In the genomic region with DNA sequence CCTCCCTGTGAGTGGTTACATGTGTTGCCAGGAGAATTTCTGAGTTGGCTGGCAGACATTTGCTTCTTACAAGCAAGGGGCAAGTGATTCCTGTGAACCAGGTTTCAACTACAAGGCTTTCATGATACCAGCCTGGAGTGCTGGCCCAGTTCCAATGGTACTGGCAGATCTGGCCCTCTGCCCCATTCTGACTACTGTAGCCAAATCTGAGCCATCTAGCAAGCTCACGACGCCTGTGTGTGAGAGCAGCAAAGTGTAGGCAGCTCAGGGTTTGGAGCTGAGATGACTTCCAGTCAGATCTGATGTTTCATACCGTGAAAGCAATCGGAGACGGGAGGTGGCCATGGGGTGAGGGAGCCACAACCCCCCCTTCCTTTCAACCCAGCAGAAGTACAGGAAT, we compare ENCODE assay signal across 11 mouse cellular contexts. TPM values are rescaled to one million over a fixed set of nuclear protein-coding genes. Genes with fewer than 3 reads are reported as not detected.
A peak's percentile ranks its signal among the peaks of the same experiment; 100 is the strongest.
DNase-seq lines count a peak whose midpoint lies in the region; ATAC-seq and TF ChIP-seq lines count a peak whose summit lies in the region.
"Had no signal": no experiment of that assay in that cellular context is flagged by ENCODE, and none has a peak within 500 bp of the region (broad histone marks: within the 10 kb centered on the region; RNA-seq: fewer than 3 reads in every experiment).

No protein-coding gene starts in this region.

- H3K36me3 ChIP-seq in liver, postnatal 0 days (replicated peaks; ENCODE audit: insufficient read depth, low read length): peaks cover 47% of the 10 kb centered on the region
- peaks cover 27% of the 10 kb centered on the region for H3K36me3 ChIP-seq in liver, embryonic 11.5 days (ENCODE audit: control insufficient read depth, insufficient read depth, low read length)

- H3K27me3 ChIP-seq in liver, postnatal 0 days (ENCODE audit: insufficient read depth, low read length): no peaks in the 10 kb centered on the region
- no peaks in the 10 kb centered on the region for H3K27me3 ChIP-seq in liver, embryonic 11.5 days (replicated peaks; ENCODE audit: control insufficient read depth, insufficient read depth, low read length)
- H3K27me3 ChIP-seq: CH12.LX; liver, embryonic 15.5 days had no signal

- 75% methylated on average over 5 of the region's 5 CpGs for WGBS in liver, postnatal 0 days (ENCODE audit: insufficient replicate concordance)
- 94% methylated on average over 5 of the region's 5 CpGs for WGBS in liver, embryonic 11.5 days

- ATAC-seq in liver, postnatal 0 days: no peak
- no peak for ATAC-seq in liver, embryonic 11.5 days (replicated peaks; ENCODE audit: low FRiP score)
- ATAC-seq: midbrain, embryonic 16.5 days had no signal

- no peak for TF ChIP-seq EP300 in liver, postnatal 0 days (IDR thresholded peaks at IDR 0.05; ENCODE audit: low read depth)

- TF ChIP-seq CTCF in liver, postnatal 0 days (IDR thresholded peaks at IDR 0.05; ENCODE audit: low read depth): no peak

- H3K4me3 ChIP-seq in liver, postnatal 0 days (ENCODE audit: low read depth, low read length): no peak overlapping the region
- H3K4me3 ChIP-seq in liver, embryonic 11.5 days (ENCODE audit: low read depth, low read length): no peak overlapping the region
- H3K4me3 ChIP-seq: liver, embryonic 15.5 days had no signal

- H3K9me3 ChIP-seq in liver, postnatal 0 days (ENCODE audit: low read length): no peaks in the 10 kb centered on the region
- H3K9me3 ChIP-seq in liver, embryonic 11.5 days (ENCODE audit: control insufficient read depth, low read length): no peaks in the 10 kb centered on the region
- H3K9me3 ChIP-seq: liver, embryonic 15.5 days had no signal

- no peak overlapping the region for H3K9ac ChIP-seq in liver, postnatal 0 days (replicated peaks)
- H3K9ac ChIP-seq in liver, embryonic 11.5 days (ENCODE audit: low read depth, low read length): no peak overlapping the region
- H3K9ac ChIP-seq: liver, embryonic 15.5 days had no signal

- no peak overlapping the region for H3K27ac ChIP-seq in liver, postnatal 0 days (ENCODE audit: low read depth)
- no peak overlapping the region for H3K27ac ChIP-seq in liver, embryonic 11.5 days (ENCODE audit: low read depth, low read length)
- H3K27ac ChIP-seq: liver, embryonic 15.5 days had no signal

- peak; percentile 9 to 13 for DNase-seq in heart, adult 18-20 months
- no peak for DNase-seq in heart, postnatal 36 days
- DNase-seq in liver, postnatal 0 days: peak; percentile 25
- DNase-seq in liver, embryonic 11.5 days (ENCODE audit: low spot score): no peak
- peak; percentile 89 for DNase-seq in brain, adult 2 months (ENCODE audit: low read depth, low spot score)
- DNase-seq in cerebellum, postnatal 36 days: peak; percentile 69 to 74
- no peak for DNase-seq in embryo, embryonic 10.5 days (ENCODE audit: low spot score)
- DNase-seq: embryo, embryonic 11 days had no signal

- intact Hi-C loops in heart, postnatal 36 days (cut with DNase I): no loop called here

- no peaks in the 10 kb centered on the region for H3K4me1 ChIP-seq in liver, postnatal 0 days (ENCODE audit: insufficient read depth)
- no peaks in the 10 kb centered on the region for H3K4me1 ChIP-seq in liver, embryonic 11.5 days (replicated peaks; ENCODE audit: control insufficient read depth, insufficient read depth, low read length)
- H3K4me1 ChIP-seq: liver, embryonic 15.5 days had no signal

- no peak overlapping the region for H3K4me2 ChIP-seq in liver, postnatal 0 days (ENCODE audit: low read depth, low read length)
- no peak overlapping the region for H3K4me2 ChIP-seq in liver, embryonic 11.5 days
- H3K4me2 ChIP-seq: liver, embryonic 15.5 days had no signal

RNA-seq across cellular contexts. Expression of a gene that starts 8.8 kb away (rescaled TPM):
- 1 to 10 TPM; 7.6 to 9.7 TPM for total RNA-seq in heart, adult 18-20 months (2021)
- 10 to 100 TPM in 1 of 2 experiments, 1 to 10 TPM in 1; 8.5 to 11.1 TPM for total RNA-seq in heart, postnatal 36 days (2021)
- 10.7 and 11.2 TPM in 2 replicates for polyA plus RNA-seq in liver, postnatal 0 days (2015; fragmentation: Nextera tagmentation; extraction: Ambion mirVana)
- 43.6 and 50.6 TPM in 2 replicates for polyA plus RNA-seq in liver, embryonic 11.5 days (2014; fragmentation: Nextera tagmentation; extraction: Ambion mirVana)

RNA-seq across cellular contexts. Expression of a gene that starts 34.6 kb away (rescaled TPM):
- total RNA-seq in heart, adult 18-20 months (2021): 10 to 100 TPM; 12.9 to 13.3 TPM
- 1 to 10 TPM; 8.9 to 9.3 TPM for total RNA-seq in heart, postnatal 36 days (2021)
- polyA plus RNA-seq in liver, postnatal 0 days (2015; fragmentation: Nextera tagmentation; extraction: Ambion mirVana): 0.57 and 0.58 TPM in 2 replicates
- polyA plus RNA-seq in liver, embryonic 11.5 days (2014; fragmentation: Nextera tagmentation; extraction: Ambion mirVana): 0.67 and 1.2 TPM in 2 replicates

Comparison
In these comparisons a context has a peak if more than half of its experiments do, and no peak if none do; other contexts are left out.
1. DNase-seq: peak in heart, adult 18-20 months (2 of 2), liver, postnatal 0 days (single experiment), brain, adult 2 months (single experiment) and cerebellum, postnatal 36 days (2 of 2); none in heart, postnatal 36 days (0 of 2), liver, embryonic 11.5 days (single experiment) and embryo, embryonic 10.5 days (single experiment).